Mouse (Mus musculus) MEL (cell line): ENCODE measurements around the gene Trim47. TPM values are rescaled to one million over a fixed set of nuclear protein-coding genes. Genes with fewer than 3 reads are reported as not detected.

Experiments used
- DNase-seq: peaks from one replicate; pipeline ENCODE4 v3.0.0; 2011; ENCODE audit warnings: low read depth, low spot score
- H3K27ac ChIP-seq: 2 replicates; pipeline ENCODE4 v1.5.1; 2012; ENCODE audit warnings: low read depth, mild to moderate bottlenecking, control low read depth, low read length, moderate library complexity; ENCODE audit not compliant: control insufficient read depth
- H3K27me3 ChIP-seq, 2 experiments: fragments of 150-350 bp in 1 of 2; sonication (generic) in 1 of 2; 2 replicates each; pipeline ENCODE4 v1.6.1; 2012; ENCODE audit warnings: low read length in 2 of 2, mild to moderate bottlenecking in 2 of 2, improper control_type of control experiment in 1 of 2, moderate library complexity in 1 of 2; ENCODE audit not compliant: insufficient read depth in 2 of 2, control insufficient read depth in 1 of 2
- H3K36me3 ChIP-seq, 2 experiments: 2 replicates each; pipeline ENCODE4 v1.6.1; 2012 to 2014; ENCODE audit warnings: low read length in 2 of 2, improper control_type of control experiment in 1 of 2, inconsistent platforms in 1 of 2, mild to moderate bottlenecking in 1 of 2; ENCODE audit not compliant: insufficient read depth in 2 of 2, control insufficient read depth in 1 of 2
- H3K4me1 ChIP-seq, 2 experiments: fragments of 150-350 bp in 1 of 2; sonication (generic) in 1 of 2; 2 replicates each; pipeline ENCODE4 v1.6.1; 2012; ENCODE audit warnings: low read length in 2 of 2, improper control_type of control experiment in 1 of 2, mild to moderate bottlenecking in 1 of 2; ENCODE audit not compliant: insufficient read depth in 2 of 2, control insufficient read depth in 1 of 2
- H3K4me3 ChIP-seq, 2 experiments: fragments of 150-350 bp in 1 of 2; sonication (generic) in 1 of 2; 2 replicates each; pipeline ENCODE4 v1.5.1; 2012; ENCODE audit warnings: low read depth in 2 of 2, low read length in 2 of 2, mild to moderate bottlenecking in 2 of 2, moderate library complexity in 2 of 2, control low read depth in 1 of 2, improper control_type of control experiment in 1 of 2; ENCODE audit not compliant: control insufficient read depth in 1 of 2, insufficient read depth in 1 of 2
- H3K79me2 ChIP-seq: 2 replicates; pipeline ENCODE4 v1.6.1; 2012; ENCODE audit warnings: mild to moderate bottlenecking, low read length, moderate library complexity; ENCODE audit not compliant: control insufficient read depth, poor library complexity, insufficient read depth
- H3K9ac ChIP-seq: 2 replicates; pipeline ENCODE4 v1.6.1; 2012; ENCODE audit warnings: low read depth, mild to moderate bottlenecking, control low read depth, low read length, moderate library complexity; ENCODE audit not compliant: control insufficient read depth, poor library complexity, severe bottlenecking
- H3K9me3 ChIP-seq: fragments of 150-350 bp; sonication (generic); replicated peaks from 2 replicates; pipeline ENCODE4 v1.6.1; 2012; ENCODE audit warnings: mild to moderate bottlenecking, low read length, improper control_type of control experiment, moderate library complexity; ENCODE audit not compliant: insufficient read depth
- BHLHE40 ChIP-seq: IDR thresholded peaks from 2 replicates; pipeline ENCODE4 v1.6.1; 2012; ENCODE audit warnings: low read depth, mild to moderate bottlenecking, inconsistent platforms, low read length, improper control_type of control experiment, borderline replicate concordance
- CTCF ChIP-seq, 3 experiments: IDR thresholded peaks in 2 of 3; conservative IDR thresholded peaks in 1 of 3; 2 replicates each; pipeline ENCODE4 v1.5.1; 2011 to 2012; ENCODE audit warnings: low read length in 3 of 3, low read depth in 2 of 3, mild to moderate bottlenecking in 2 of 3, improper control_type of control experiment in 1 of 3, inconsistent platforms in 1 of 3, mixed read lengths in 1 of 3, moderate library complexity in 1 of 3; ENCODE audit not compliant: control insufficient read depth in 1 of 3, insufficient read depth in 1 of 3, poor library complexity in 1 of 3, severe bottlenecking in 1 of 3
- E2F4 ChIP-seq: IDR thresholded peaks from 2 replicates; pipeline ENCODE4 v1.6.1; 2011; ENCODE audit warnings: low read depth, low read length, improper control_type of control experiment, borderline replicate concordance
- ELF1 ChIP-seq: IDR thresholded peaks from 2 replicates; pipeline ENCODE4 v1.6.1; 2014; ENCODE audit warnings: low read depth, mild to moderate bottlenecking, inconsistent platforms, low read length, improper control_type of control experiment, moderate library complexity
- ETS1 ChIP-seq: IDR thresholded peaks from 2 replicates; pipeline ENCODE4 v1.6.1; 2012; ENCODE audit warnings: low read depth, mild to moderate bottlenecking, inconsistent platforms, low read length, improper control_type of control experiment, moderate library complexity
- GABPA ChIP-seq: IDR thresholded peaks from 2 replicates; pipeline ENCODE4 v1.6.1; 2012; ENCODE audit warnings: low read depth, mild to moderate bottlenecking, inconsistent platforms, low read length, improper control_type of control experiment, moderate library complexity
- GATA1 ChIP-seq: IDR thresholded peaks from 2 replicates; pipeline ENCODE4 v1.6.1; 2011; ENCODE audit warnings: low read depth, low read length, improper control_type of control experiment
- HCFC1 ChIP-seq: IDR thresholded peaks from 2 replicates; pipeline ENCODE4 v1.6.1; 2012; ENCODE audit warnings: low read depth, mild to moderate bottlenecking, inconsistent platforms, low read length, improper control_type of control experiment, moderate library complexity
- JUND ChIP-seq: IDR thresholded peaks from 2 replicates; pipeline ENCODE4 v1.6.1; 2011; ENCODE audit warnings: low read depth, mild to moderate bottlenecking, improper control_type of control experiment, low read length
- KAT2A ChIP-seq: conservative IDR thresholded peaks from 2 replicates; pipeline ENCODE4 v1.6.1; 2012; ENCODE audit warnings: low read depth, low read length, improper control_type of control experiment, inconsistent platforms
- MAX ChIP-seq: IDR thresholded peaks from 2 replicates; pipeline ENCODE4 v1.6.1; 2011; ENCODE audit warnings: low read length, improper control_type of control experiment
- MAZ ChIP-seq: IDR thresholded peaks from 2 replicates; pipeline ENCODE4 v1.6.1; 2012; ENCODE audit warnings: low read depth, mild to moderate bottlenecking, inconsistent platforms, low read length, improper control_type of control experiment
- MEF2A ChIP-seq: IDR thresholded peaks from 2 replicates; pipeline ENCODE4 v1.6.1; 2014; ENCODE audit warnings: low read depth, mild to moderate bottlenecking, inconsistent platforms, low read length, improper control_type of control experiment; ENCODE audit not compliant: poor library complexity, insufficient replicate concordance, severe bottlenecking; ENCODE audit errors: extremely low read depth
- MXI1 ChIP-seq: IDR thresholded peaks from 2 replicates; pipeline ENCODE4 v1.6.1; 2011; ENCODE audit warnings: mild to moderate bottlenecking, low read depth, low read length, improper control_type of control experiment
- MYB ChIP-seq: IDR thresholded peaks from 2 replicates; pipeline ENCODE4 v1.6.1; 2011; ENCODE audit warnings: mild to moderate bottlenecking, low read depth, low read length, improper control_type of control experiment
- MYC ChIP-seq: IDR thresholded peaks from 2 replicates; pipeline ENCODE4 v1.6.1; 2011; ENCODE audit warnings: low read depth, mild to moderate bottlenecking, low read length, improper control_type of control experiment, moderate library complexity
- NELFE ChIP-seq: IDR thresholded peaks from 2 replicates; pipeline ENCODE4 v1.6.1; 2011; ENCODE audit warnings: low read depth, low read length, improper control_type of control experiment
- NRF1 ChIP-seq: IDR thresholded peaks from 2 replicates; pipeline ENCODE4 v1.6.1; 2014; ENCODE audit warnings: low read depth, mild to moderate bottlenecking, inconsistent platforms, low read length, improper control_type of control experiment, moderate library complexity; ENCODE audit not compliant: poor library complexity, insufficient read depth, severe bottlenecking
- POLR2A ChIP-seq, 2 experiments: IDR thresholded peaks; 2 replicates each; pipeline ENCODE4 v1.6.1; 2011 to 2012; ENCODE audit warnings: low read length in 2 of 2, mild to moderate bottlenecking in 2 of 2, control low read depth in 1 of 2, improper control_type of control experiment in 1 of 2, low read depth in 1 of 2, moderate library complexity in 1 of 2; ENCODE audit not compliant: control insufficient read depth in 1 of 2, insufficient read depth in 1 of 2, poor library complexity in 1 of 2
- POLR2AphosphoS2 ChIP-seq: IDR thresholded peaks from 2 replicates; pipeline ENCODE4 v1.6.1; 2011; ENCODE audit warnings: low read length, improper control_type of control experiment
- RAD21 ChIP-seq: IDR thresholded peaks from 2 replicates; pipeline ENCODE4 v1.6.1; 2011; ENCODE audit warnings: mild to moderate bottlenecking, low read depth, low read length, improper control_type of control experiment
- RCOR1 ChIP-seq: IDR thresholded peaks from 2 replicates; pipeline ENCODE4 v1.6.1; 2012; ENCODE audit warnings: low read depth, mild to moderate bottlenecking, inconsistent platforms, low read length, improper control_type of control experiment
- SIN3A ChIP-seq: IDR thresholded peaks from 2 replicates; pipeline ENCODE4 v1.6.1; 2012; ENCODE audit warnings: low read length, improper control_type of control experiment, inconsistent platforms
- SMC3 ChIP-seq: IDR thresholded peaks from 2 replicates; pipeline ENCODE4 v1.6.1; 2011; ENCODE audit warnings: low read depth, low read length, improper control_type of control experiment
- TAL1 ChIP-seq: IDR thresholded peaks from 2 replicates; pipeline ENCODE4 v1.6.1; 2012; ENCODE audit warnings: mild to moderate bottlenecking, inconsistent platforms, low read length, moderate library complexity, mixed read lengths
- TBP ChIP-seq: IDR thresholded peaks from 2 replicates; pipeline ENCODE4 v1.8.0; 2011; ENCODE audit warnings: low read depth, low read length, improper control_type of control experiment
- TCF12 ChIP-seq: IDR thresholded peaks from 2 replicates; pipeline ENCODE4 v1.6.1; 2014; ENCODE audit warnings: low read depth, mild to moderate bottlenecking, inconsistent platforms, low read length, improper control_type of control experiment, moderate library complexity
- UBTF ChIP-seq: IDR thresholded peaks from 2 replicates; pipeline ENCODE4 v1.6.1; 2012; ENCODE audit warnings: low read depth, mild to moderate bottlenecking, inconsistent platforms, low read length, improper control_type of control experiment, moderate library complexity, borderline replicate concordance; ENCODE audit not compliant: insufficient read depth
- USF2 ChIP-seq, 2 experiments: IDR thresholded peaks; 2 replicates each; pipeline ENCODE4 v1.6.1; 2011 to 2012; ENCODE audit warnings: improper control_type of control experiment in 2 of 2, low read length in 2 of 2, borderline replicate concordance in 1 of 2, inconsistent platforms in 1 of 2, low read depth in 1 of 2, mild to moderate bottlenecking in 1 of 2; ENCODE audit not compliant: insufficient read depth in 1 of 2
- ZC3H11A ChIP-seq: IDR thresholded peaks from 2 replicates; pipeline ENCODE4 v1.6.1; 2012; ENCODE audit warnings: low read depth, mild to moderate bottlenecking, inconsistent platforms, low read length, improper control_type of control experiment
- ZKSCAN1 ChIP-seq: IDR thresholded peaks from 2 replicates; pipeline ENCODE4 v1.6.1; 2012; ENCODE audit warnings: low read depth, mild to moderate bottlenecking, inconsistent platforms, low read length, improper control_type of control experiment, moderate library complexity
- ZMIZ1 ChIP-seq: IDR thresholded peaks from 2 replicates; pipeline ENCODE4 v1.6.1; 2012; ENCODE audit warnings: low read depth, mild to moderate bottlenecking, inconsistent platforms, low read length, improper control_type of control experiment, moderate library complexity
- polyA plus RNA-seq, 2 experiments: library from polyadenylated mRNA; stranded (reverse) in 1 of 2; unstranded in 1 of 2; fragments of >175 nt in 1 of 2; fragments of >200 nt in 1 of 2; gene quantifications; 2 replicates each; pipeline versions ENCODE4 v1.2.1 to v1.2.4; 2012; ENCODE audit warnings: low replicate concordance in 2 of 2, low read depth in 1 of 2; ENCODE audit not compliant: insufficient read length in 2 of 2, insufficient read depth in 1 of 2, missing spikeins in 1 of 2
- total RNA-seq: library from RNA; depleted of rRNA; stranded (reverse); fragments of 300-350 nt; gene quantifications from 2 replicates; pipeline ENCODE4 v1.2.3, GENCODE M21; 2012

Gene Trim47
- total and polyA plus RNA-seq, 3 experiments = 5.6 to 6.7 TPM; not detected in 1

- Histone ChIP-seq H3K27ac (peak within 1 kb of the TSS; percentile 56), H3K4me3 (peak within 1 kb of the TSS; percentile 88 to 89), H3K36me3 (peaks cover 0 to 17% of the 10 kb centered on the region in 2 experiments; a peak in 2 of 4 replicates), H3K4me1 (peaks cover 6 to 32% of the 10 kb centered on the region in 2 experiments; a peak in 3 of 4 replicates), H3K27me3 (no peaks in the 10 kb centered on the region), H3K9ac (peak within 1 kb of the TSS; percentile 89), H3K79me2 (peaks cover 19% of the 10 kb centered on the region), H3K9me3 (no peaks in the 10 kb centered on the region)
- DNase-seq = peak; percentile 99
- no peak for TF ChIP-seq ZKSCAN1
- peak; percentile 83 to 88 for TF ChIP-seq POLR2A (IDR thresholded peaks at IDR 0.05; ENCODE audit: control insufficient read depth in 1 of 2, insufficient read depth in 1 of 2, low read depth in 1 of 2, low read length in 2 of 2, poor library complexity in 1 of 2)
- TF ChIP-seq MXI1 = peak; percentile 100
- no peak for TF ChIP-seq BHLHE40
- TF ChIP-seq GATA1 = peak; percentile 29; the same call in 1 of the 2 replicates
- no peak for TF ChIP-seq GABPA
- TF ChIP-seq MYC = peak; percentile 69
- peak; percentile 74 for TF ChIP-seq TBP
- no peak; the same call in 1 of the 2 replicates for TF ChIP-seq RCOR1
- peak; percentile 90 for TF ChIP-seq SMC3
- no peak for TF ChIP-seq MYB
- TF ChIP-seq NELFE = peak; percentile 88
- TF ChIP-seq USF2 (IDR thresholded peaks at IDR 0.05; ENCODE audit: borderline replicate concordance in 1 of 2, insufficient read depth in 1 of 2, low read depth in 1 of 2, low read length in 2 of 2) = no peak
- TF ChIP-seq RAD21 = peak; percentile 69
- no peak for TF ChIP-seq UBTF
- peak; percentile 85 to 96 (median 95) for TF ChIP-seq CTCF (IDR thresholded peaks at IDR 0.05 in 2 of 3, conservative IDR thresholded peaks at IDR 0.05 in 1 of 3; ENCODE audit: control insufficient read depth in 1 of 3, insufficient read depth in 1 of 3, low read depth in 2 of 3, low read length in 3 of 3, poor library complexity in 1 of 3, severe bottlenecking in 1 of 3)
- TF ChIP-seq JUND = no peak
- peak; percentile 76; the same call in 1 of the 2 replicates for TF ChIP-seq ETS1
- TF ChIP-seq TAL1 = no peak
- peak; percentile 97 for TF ChIP-seq SIN3A
- peak; percentile 76 for TF ChIP-seq POLR2AphosphoS2
- TF ChIP-seq KAT2A = peak; percentile 51; the same call in 1 of the 2 replicates
- peak; percentile 86 for TF ChIP-seq ELF1
- peak; percentile 76 for TF ChIP-seq TCF12
- peak; percentile 87 for TF ChIP-seq HCFC1
- TF ChIP-seq E2F4 = 0 out of 2 replicates have a peak, but pooled peaks have one; percentile 68
- no peak for TF ChIP-seq ZMIZ1
- peak; percentile 54; the same call in 1 of the 2 replicates for TF ChIP-seq MAZ
- peak; percentile 84 for TF ChIP-seq MAX
- no peak for TF ChIP-seq MEF2A
- TF ChIP-seq NRF1 = no peak
- peak; percentile 63 for TF ChIP-seq ZC3H11A
These were observed 11.6 kb upstream of the Trim47 start, which contains the start of gene Mrpl38 for GRCm38 (mm10) chr11:116138468-116139138. Gene Mrpl38, minus strand, starts transcription at chr11:116138868.
